Mouse (Mus musculus): ENCODE data around the gene Edem3.

DNA sequence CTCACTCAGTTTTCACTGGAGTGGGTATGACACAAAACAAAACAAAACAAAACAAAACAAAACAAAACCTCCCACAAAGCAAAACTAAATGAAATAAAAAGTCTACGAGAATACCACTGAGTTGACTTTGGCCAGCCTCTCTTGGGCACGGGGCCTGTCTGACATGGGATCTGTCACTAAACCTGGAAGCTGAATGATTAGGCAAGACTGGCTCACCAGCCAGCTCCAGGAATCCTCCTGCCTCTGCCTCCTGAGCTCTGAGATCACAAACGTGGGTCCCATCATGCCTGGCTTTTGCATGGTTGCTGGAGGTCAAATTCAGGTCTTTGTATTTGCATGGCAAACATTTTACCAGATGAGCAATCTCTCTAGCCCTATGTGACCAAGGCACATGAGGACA is 76.6 kb downstream of the Edem3 start:
- no peak for TF ChIP-seq CTCF (IDR thresholded peaks at IDR 0.05; ENCODE audit: control insufficient read depth, insufficient read depth, low read length)
- no peak for TF ChIP-seq POLR2A (IDR thresholded peaks at IDR 0.05; ENCODE audit: borderline replicate concordance, control insufficient read depth, low read depth, low read length)
